Mouse (Mus musculus): ENCODE results near the gene Ctps.
A peak's percentile ranks its signal among the peaks of the same experiment; 100 is the strongest.
"Not testable (repeated sequence)": the region's sequence is repeated elsewhere in the genome, so short reads cannot be mapped to it uniquely, and the experiment has no call there.

The Ctps gene

DNA sequence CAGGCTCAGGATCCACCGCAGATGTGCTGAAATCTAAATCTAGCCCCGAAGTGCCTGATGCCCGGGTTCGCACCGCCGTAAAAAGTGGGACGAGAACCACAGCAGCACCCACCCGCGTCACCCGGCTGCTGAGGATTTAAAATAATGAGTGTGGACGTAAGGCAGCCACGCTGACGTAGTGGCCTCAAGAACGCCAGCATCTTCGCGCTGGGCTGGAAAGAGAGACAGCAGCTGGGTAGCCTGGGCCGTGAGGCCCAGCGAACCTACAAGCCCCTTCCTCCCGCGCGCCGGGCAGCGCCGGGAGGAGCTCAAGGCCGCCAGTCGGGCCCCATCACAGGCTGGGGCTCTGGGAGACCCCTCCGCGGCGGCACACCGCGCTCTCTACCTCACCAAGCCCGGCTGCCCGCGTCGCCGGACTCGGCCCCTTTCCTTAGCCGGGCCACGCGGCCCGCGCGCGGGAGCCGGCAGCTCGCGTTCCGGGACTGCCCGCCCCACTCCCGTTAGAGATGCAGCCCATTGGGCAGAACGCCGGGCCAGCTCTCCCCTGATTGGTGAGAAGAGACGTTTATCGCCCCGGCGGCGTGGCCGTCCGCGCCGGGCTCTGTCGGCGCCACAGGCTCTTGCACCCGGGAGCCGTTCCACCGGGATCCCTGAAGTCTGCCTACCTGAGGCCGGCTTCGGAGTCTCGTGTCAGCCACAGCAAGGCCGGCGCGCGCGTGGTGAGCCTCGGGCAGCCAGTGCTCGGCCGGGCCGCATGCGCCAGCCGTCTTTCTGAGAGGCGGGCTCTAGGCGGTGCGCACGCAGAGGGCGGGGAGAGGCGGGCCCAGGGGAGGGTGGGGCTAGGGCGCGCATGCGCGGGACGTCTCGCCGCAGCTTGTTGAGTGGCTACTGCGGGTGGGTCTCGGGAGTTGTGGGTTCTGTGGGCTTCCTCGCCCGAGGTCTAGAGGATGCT lies at the start of gene Ctps:
Gene Ctps, minus strand, starts transcription at position 791 of the 952 bp plus-strand sequence.
- DNase-seq = peak; percentile 100

DNA sequence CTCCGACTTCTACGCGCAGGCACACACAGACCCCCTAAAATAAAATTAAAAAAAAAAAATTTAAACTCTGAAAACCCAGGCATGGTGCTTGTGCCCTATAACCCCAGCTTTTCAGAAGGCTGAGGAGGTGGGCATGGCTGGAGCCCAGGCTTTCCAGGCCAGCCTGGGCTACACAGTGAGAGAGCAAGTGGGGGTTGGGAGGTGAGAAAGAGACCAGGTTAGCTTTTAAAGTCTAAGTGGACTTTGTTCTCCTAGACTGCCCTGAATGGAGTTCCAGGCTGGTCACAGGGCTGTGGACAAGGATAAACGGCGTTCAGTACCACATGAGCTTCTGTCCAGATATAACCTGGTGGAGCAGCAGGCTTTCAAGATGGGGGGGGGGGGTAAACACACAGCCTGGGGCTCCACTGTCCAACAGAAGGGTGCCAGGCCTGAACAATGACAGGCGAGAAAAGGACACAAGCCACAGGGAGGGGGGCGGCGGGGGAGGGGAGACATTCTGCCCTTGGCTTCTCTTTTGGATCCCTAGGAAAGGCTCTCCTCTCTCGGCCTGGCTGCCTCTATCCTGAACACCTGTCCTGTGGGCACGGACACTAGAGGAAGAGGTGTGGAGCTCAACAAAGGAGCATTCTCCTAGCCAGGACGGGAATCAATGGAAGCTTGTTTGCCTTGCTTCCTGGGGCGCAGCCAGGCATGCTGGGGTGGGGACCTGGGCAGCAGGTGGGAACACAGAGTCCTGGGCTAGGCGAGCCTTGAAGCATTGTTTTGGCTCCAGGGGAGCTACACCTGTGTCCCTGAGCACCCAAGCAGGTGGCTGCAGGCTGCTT lies 46.3 kb upstream of the Ctps start:
- DNase-seq = peak; percentile 92

DNA sequence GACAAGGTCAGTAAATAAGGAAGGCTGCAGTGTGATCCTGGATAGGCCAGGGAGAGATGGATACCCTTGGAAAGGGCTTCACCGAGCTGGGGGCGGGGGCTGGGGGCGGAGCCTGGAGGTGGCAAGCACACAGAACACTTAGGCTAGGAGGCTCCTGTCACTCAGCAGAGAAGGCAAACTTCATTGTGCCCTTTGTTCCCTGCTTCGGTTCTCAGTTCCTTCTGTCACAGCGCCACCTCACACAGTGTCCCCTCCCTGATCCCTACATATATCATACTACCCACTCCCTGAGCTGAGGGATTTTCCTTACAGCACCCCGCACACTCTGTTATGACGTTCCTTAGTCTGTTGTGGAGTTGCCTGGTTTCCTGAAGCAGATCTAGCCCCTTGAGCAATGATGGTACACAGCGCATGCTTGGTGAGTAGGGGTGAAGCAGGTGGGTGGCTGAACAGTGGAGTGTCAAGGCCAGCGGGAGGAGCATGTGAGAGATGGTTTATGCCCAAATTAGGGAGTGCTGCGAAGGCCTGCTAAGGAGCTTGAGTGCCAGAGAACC lies 45.5 kb upstream of the Ctps start:
- DNase-seq = peak; percentile 97

DNA sequence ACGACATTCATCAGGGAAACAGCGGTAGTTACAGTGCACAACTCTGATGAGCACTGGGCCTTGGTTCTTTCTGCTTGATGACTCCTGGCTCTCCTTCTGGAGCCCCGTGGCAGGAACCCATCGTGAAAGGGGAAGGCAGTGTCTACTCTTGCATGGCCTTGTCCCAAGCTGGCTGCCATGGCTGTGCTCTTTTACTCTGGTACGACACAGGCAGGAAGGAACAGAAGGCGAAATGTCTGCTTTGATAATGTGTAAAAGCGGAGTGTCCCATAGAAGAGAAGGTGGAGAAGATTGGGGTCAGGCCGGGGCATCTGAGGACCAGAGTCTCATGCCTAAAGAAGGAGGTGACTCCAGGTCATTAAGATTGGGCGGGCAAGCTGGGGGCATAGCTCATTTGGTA lies 44.6 kb upstream of the Ctps start:
- DNase-seq = no peak

DNA sequence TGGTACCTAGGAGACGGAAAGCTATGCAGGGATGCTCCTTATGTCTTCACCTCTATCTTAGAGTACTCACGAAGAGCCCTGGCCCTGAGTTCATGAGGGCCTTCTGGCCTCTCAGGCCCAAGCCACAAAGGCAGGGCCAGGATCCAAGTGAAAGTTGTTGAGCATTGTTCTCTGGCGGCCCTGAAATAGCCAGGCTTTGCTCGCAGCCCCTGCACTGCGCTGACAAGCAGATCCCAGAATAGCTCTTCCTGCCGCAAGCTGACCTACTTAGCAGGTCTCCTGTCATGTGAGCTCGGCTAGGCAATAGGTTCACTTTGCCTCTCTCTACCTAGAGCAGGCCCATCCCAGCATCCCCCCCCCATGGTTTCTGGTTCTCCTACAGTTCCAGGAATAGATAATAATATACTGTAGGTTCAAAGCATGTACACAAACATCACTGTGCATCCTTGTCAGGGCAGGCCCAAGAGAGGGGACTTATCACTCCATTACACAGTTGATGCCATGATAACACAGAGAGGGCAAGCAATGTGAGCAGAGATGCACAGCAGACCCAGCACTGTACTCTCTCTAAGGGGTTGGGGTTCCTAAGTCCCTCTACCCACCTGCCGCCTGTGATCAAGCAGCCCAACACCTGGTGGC lies 43.7 kb upstream of the Ctps start:
- DNase-seq = peak; percentile 99

DNA sequence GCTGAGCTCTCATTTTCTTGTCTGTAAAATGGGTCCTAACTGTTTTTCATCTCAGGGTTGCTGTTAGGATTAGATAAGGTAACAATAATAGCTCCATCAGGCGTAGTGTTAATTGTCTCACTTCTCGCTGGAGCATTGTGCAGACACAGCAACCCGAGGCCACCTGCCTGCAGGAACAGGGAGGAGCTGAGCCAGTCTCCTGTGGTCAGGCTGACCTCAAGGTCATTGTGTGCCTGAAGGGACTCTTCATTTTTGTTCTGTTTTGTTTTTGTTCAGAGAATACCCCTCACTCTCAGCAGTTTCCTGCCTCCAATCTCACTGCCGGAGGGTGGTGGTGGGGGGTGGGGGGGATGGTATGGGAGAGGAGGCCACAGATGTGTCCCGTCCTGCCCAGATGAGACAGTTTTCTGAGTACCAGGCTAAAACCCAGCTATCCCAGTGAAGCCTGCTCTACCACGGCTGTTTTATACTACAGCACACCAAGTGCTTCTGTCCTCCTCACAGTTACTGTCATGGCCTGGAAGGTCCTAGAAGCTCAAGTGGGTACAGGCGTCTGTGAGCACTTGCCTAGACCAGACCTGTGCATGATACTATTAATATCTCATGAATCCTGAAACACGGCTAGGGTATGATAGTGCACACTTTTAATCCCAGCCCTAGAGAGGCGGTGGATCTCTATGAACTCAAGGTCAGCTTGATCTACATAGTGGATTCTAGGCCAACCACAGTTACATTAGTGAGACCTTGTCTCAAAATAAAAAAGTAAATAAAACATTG lies 42.4 kb upstream of the Ctps start:
- DNase-seq = peak; percentile 96

DNA sequence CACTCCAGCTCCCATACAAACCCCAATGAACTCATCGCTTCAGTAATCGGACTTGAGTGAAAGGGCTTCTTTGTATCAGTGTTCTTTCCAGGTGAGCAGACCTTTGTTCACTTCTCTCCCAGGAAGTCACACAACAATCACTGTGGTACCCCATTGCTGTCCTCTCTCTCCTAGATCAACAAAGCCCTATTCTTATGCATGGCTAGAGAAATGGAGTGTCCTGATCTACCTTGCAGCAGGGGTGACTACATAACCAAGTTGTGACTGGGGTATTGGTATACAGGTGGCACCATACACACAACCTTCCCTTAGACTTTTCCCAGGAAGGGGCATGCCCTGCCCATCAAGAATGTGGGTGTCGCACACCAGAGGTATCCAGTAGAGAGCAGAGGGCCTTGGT lies 40.9 kb upstream of the Ctps start:
- DNase-seq = no peak

DNA sequence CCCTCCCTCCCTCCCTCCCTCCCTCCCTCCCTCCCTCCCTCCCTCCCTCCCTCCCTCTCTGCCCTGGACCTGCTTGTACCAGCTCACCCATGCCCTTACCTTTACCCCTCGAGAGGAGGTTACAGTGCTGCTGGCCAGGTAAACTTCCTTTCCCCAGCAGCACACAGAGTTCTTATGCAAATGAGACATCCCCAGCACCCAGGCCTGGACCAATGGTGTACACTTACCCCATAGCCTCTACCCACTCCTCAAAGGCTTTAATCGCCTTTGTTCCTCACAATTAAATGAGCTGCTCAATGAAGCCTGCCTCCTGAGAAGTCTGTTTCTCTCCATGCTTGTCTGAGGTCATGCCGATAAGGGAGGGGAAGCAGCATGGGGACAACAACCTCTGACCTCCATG lies 36.9 kb upstream of the Ctps start:
- DNase-seq = no peak

DNA sequence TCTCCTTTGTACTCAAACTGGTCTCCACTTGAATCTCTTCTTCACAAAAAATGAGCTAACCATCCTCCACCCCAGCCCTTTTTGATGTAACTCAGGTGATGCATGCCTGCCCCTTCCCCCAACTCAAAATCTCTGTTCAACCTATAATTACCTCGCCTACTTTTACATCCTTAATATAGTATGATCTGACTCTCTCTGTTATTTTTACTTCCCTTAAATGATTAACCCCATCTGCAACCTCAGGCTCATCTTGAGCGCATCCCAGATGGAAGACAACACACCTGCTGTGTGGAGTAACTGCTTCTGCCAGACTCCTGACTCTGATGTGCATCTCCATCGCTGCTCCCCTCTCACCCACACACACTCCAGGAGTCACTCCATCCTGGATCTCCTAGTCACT lies 32.6 kb upstream of the Ctps start:
- DNase-seq = no peak

DNA sequence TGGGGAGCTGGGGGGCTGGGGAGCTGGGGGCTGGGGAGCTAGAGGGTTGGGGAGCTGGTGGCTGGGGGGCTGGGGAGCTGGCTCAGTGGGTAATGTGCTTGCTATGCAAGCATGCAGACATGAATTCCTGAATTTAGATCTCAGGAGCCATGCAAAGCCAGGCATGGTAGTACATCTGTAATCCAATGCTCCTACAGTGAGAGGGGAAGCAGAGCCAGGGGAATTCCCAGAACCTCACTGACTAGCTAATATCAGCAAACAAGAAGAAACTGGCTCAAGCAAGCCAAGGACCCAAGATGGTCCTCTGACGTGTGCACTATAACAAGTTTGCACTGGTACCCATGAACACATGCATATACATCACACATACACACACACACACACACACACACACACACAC lies 31.7 kb upstream of the Ctps start:
- DNase-seq = no peak

DNA sequence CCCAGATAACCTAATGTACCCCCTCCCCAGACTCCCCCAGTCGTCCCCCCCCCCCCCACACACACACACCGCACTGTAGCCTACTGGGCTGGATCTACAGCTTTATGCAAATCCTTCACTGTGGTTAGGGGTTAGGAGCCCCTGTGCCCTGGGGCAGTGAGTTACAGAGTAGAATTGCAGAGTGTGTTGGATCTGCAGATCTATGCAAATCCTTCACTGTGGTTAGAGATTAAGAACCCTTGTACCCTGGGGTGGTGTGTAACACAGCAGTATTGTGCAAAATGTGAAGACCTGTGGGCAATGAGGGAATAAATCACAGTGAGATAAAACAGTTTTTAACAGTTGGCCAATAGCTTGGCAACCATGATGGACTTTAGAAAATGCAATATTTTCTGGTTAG lies 28.8 kb upstream of the Ctps start:
- no peak for DNase-seq

DNA sequence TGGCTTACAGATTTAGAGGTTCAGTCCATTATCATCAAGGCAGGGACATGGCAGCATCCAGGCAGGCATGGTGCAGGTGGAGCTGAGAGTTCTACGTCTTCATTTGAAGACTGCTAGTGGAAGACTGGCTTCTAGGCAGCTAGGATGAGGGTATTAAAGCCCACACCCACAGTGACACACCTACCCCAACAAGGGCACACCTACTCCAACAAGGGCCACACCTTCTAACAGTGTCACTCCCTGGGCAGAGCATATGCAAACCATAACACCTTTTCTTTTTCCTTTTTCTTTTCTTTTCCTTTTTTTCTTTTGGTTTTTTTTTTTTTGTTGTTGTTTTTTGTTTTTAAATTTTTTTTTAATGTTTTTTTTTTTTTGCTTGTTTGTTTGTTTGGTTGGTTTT lies 26.1 kb upstream of the Ctps start:
- DNase-seq = not testable (repeated sequence)

DNA sequence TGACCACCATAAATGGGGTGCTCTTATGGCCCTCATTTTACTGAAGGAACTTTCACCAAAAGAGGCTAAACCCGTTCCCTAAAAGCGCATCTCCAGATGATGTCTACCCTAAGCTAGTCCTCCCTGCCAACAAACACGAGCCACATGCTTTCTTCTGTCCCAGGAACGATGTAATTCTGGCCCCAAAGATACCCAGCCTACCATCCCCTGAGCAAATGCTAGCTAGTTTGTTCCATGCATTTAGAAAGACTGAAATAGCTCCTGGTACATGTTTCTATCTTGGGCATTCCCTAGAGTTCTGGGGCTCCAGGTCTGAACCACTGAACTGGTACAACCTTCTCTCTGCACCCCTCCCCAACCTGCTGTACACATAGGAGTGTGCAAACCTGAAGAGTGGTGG lies 20.9 kb upstream of the Ctps start:
- DNase-seq = no peak

DNA sequence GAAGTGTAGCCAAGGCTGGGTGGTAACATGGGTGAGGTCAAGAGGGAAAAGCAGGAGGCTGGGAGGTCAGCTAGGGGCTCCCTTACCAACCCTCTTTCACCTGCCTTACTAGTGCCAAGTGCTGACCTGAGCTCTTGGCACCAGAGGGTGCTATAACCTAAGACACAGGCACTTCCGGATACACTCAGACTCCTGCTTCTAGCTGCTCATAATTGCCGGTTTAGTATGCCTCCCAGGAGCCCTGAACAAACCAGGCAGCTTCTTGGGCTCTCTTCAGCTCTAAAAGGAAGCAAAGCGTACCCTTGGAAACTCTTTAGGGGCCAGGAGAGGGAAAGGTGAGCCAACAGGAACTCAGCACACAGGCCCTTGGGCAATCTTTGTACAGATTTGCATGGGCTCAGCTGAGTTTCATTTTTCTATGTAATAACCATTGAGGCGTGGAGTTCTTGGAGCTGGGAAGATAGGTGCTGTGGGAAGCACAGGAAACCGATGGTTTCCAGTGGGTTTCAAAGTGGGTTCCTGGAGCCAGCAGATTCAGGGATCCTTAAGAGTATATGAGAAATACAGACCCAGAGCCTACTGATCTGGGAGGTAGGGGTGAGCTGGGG lies 19.8 kb upstream of the Ctps start:
- peak; percentile 93 for DNase-seq

DNA sequence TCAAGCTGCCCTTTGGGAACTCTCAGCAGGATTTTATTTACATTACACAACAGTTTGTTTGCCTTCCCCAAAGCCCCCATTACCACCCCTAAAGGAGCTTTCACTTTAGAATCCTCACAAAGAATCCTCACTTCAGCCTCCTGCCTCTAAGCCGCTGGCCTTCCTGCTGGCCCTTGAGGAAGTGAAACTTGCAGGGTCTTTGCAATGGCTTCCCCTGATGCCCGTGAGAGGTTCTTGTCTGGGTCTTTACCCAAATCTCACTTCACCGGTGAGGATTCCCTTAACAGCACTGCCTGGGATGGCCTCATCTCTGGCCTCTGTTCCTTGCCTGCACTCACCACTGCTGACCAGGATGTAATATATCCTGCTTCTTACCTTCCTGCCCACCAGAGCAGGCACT lies 19.0 kb upstream of the Ctps start:
- DNase-seq = no peak

DNA sequence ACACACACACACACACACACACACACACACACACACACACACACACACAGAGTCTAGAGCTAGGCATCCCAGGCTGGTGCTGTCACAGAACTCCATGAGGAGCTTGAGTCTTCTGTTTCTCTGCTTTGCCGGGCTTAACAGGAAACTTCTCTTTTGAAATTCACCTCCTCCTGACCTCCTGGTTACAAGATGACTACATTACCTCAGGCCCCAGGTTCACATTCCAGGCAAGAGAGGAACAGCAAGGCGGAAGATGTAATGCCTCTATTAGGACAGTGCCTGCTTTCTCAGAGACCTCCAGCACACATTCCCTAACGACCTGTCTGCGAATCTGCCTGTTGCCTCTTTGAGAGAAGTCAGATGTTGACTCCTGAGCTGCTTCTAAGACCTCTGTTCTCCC lies 18.4 kb upstream of the Ctps start, which contains the start of gene Gm8439:
Gene Gm8439, plus strand, starts transcription at position 301 of the 400 bp plus-strand sequence.
- no peak for DNase-seq

DNA sequence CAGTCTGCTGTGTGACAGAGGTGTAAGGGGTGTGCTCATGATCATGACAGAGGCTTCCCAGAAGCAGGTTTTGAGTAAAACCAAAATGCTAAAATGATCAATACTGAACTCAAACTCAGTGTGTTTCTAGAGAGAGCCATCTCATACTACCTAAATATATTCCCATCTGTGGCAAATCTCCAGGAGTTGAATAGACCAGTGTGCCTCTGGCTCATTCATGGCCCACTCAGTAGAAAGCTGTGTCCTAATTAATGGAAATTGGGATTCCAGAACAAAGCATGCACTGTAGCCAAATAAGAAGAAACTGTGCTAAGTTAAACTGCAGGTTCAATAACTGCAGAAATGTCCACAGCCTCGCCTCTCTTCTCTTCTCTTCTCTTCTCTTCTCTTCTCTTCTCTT lies 16.9 kb upstream of the Ctps start:
- no peak for DNase-seq

DNA sequence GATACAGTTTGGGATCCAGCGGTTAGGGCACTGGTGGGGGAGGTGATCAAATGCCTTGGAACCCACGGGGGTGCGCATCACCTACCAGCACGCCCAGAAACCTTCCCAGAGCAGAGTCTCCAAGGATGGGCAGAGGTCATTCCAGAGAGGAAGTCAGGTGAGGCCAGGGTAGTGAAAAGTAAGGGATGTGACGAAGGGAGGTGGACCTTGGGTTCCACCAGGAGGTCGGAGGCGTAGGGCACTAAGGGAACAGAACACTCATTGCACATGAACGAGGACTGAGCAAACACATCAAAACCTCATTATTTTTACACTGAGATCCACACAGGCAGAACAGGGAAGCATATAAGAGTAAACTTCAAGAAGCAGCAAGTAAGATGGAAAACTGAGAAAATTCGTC lies 11.6 kb upstream of the Ctps start:
- no peak for DNase-seq

DNA sequence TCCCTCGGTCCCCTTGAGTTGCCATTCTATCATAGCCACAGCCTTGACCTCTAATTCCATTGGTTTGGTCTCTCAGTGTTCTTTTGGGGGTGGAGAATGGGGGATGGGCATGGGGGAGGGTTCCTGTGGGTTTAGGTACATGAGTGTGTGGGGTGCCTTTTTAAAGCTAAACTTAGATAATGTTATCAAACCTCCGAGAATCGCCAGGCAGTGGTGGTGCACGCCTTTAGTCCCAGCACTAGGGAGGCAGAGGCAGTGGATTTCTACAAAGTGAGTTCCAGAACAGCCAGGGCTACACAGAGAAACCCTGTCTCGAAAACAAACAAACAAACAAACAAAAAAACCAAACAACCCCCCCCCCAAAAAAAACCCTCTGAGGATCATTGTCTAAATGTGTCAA lies 10.8 kb upstream of the Ctps start:
- no peak for DNase-seq

DNA sequence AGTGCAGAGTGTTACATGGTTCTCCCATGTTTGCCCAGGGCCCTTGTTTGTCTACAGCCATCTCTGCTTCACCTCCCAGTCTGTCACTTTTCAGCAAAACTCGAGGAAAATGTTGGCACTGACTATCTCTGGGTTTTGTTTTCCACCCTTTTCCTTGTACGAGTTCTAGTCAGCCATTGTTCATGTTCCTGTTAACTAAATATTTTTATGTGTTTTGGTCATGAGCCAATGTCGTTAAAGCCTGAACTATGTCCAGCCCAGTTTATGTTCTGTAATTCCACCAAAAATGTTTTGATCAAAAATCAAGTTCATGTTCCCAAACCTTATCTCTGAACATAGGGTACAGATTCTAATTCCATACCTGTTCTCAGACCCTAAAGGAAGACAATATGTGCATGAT lies 1.6 kb upstream of the Ctps start:
- DNase-seq = no peak

DNA sequence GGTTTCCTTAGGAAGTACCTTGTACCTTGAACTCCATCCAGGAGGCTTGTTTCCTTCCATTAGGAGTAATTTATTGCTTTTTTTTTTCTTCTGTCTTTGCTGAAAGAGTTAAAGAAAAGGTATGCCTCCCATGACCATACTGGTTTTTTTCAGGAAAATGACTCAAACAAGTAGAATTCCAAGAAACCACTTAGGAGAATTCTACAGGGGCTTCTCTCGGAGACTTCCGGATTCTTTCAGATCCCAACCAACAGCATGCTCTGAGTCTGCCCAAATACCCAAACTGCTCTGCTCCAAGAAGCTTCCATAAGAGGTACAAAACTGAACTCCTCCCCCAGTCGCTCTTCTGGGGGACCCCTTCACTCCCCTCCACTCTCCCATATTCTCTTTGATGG lies 991 bp upstream of the Ctps start:
- DNase-seq = no peak

Measured in heart, adult 11 months (tissue).